Mouse (Mus musculus) MEL (cell line): ENCODE measurements around the gene A430005L14Rik.

Experiments used
- BHLHE40 ChIP-seq: IDR thresholded peaks from 2 replicates; pipeline ENCODE4 v1.6.1; 2012; ENCODE audit warnings: low read depth, mild to moderate bottlenecking, inconsistent platforms, low read length, improper control_type of control experiment, borderline replicate concordance
- CTCF ChIP-seq, 3 experiments: IDR thresholded peaks in 2 of 3; conservative IDR thresholded peaks in 1 of 3; 2 replicates each; pipeline ENCODE4 v1.5.1; 2011 to 2012; ENCODE audit warnings: low read length in 3 of 3, low read depth in 2 of 3, mild to moderate bottlenecking in 2 of 3, improper control_type of control experiment in 1 of 3, inconsistent platforms in 1 of 3, mixed read lengths in 1 of 3, moderate library complexity in 1 of 3; ENCODE audit not compliant: control insufficient read depth in 1 of 3, insufficient read depth in 1 of 3, poor library complexity in 1 of 3, severe bottlenecking in 1 of 3
- ETS1 ChIP-seq: IDR thresholded peaks from 2 replicates; pipeline ENCODE4 v1.6.1; 2012; ENCODE audit warnings: low read depth, mild to moderate bottlenecking, inconsistent platforms, low read length, improper control_type of control experiment, moderate library complexity
- GATA1 ChIP-seq: IDR thresholded peaks from 2 replicates; pipeline ENCODE4 v1.6.1; 2011; ENCODE audit warnings: low read depth, low read length, improper control_type of control experiment
- HCFC1 ChIP-seq: IDR thresholded peaks from 2 replicates; pipeline ENCODE4 v1.6.1; 2012; ENCODE audit warnings: low read depth, mild to moderate bottlenecking, inconsistent platforms, low read length, improper control_type of control experiment, moderate library complexity
- MAX ChIP-seq: IDR thresholded peaks from 2 replicates; pipeline ENCODE4 v1.6.1; 2011; ENCODE audit warnings: low read length, improper control_type of control experiment
- POLR2A ChIP-seq, 2 experiments: IDR thresholded peaks; 2 replicates each; pipeline ENCODE4 v1.6.1; 2011 to 2012; ENCODE audit warnings: low read length in 2 of 2, mild to moderate bottlenecking in 2 of 2, control low read depth in 1 of 2, improper control_type of control experiment in 1 of 2, low read depth in 1 of 2, moderate library complexity in 1 of 2; ENCODE audit not compliant: control insufficient read depth in 1 of 2, insufficient read depth in 1 of 2, poor library complexity in 1 of 2
- POLR2AphosphoS5 ChIP-seq: IDR thresholded peaks from 2 replicates; pipeline ENCODE4 v1.6.1; 2012; ENCODE audit warnings: low read depth, borderline replicate concordance, mild to moderate bottlenecking, inconsistent platforms, low read length, moderate library complexity, mixed read lengths
- RAD21 ChIP-seq: IDR thresholded peaks from 2 replicates; pipeline ENCODE4 v1.6.1; 2011; ENCODE audit warnings: mild to moderate bottlenecking, low read depth, low read length, improper control_type of control experiment
- TBP ChIP-seq: IDR thresholded peaks from 2 replicates; pipeline ENCODE4 v1.8.0; 2011; ENCODE audit warnings: low read depth, low read length, improper control_type of control experiment
- USF1 ChIP-seq: IDR thresholded peaks from 2 replicates; pipeline ENCODE4 v1.6.1; 2014; ENCODE audit warnings: low read depth, mild to moderate bottlenecking, inconsistent platforms, low read length, improper control_type of control experiment, moderate library complexity
- ZKSCAN1 ChIP-seq: IDR thresholded peaks from 2 replicates; pipeline ENCODE4 v1.6.1; 2012; ENCODE audit warnings: low read depth, mild to moderate bottlenecking, inconsistent platforms, low read length, improper control_type of control experiment, moderate library complexity
- ZMIZ1 ChIP-seq: IDR thresholded peaks from 2 replicates; pipeline ENCODE4 v1.6.1; 2012; ENCODE audit warnings: low read depth, mild to moderate bottlenecking, inconsistent platforms, low read length, improper control_type of control experiment, moderate library complexity
- ZNF384 ChIP-seq: IDR thresholded peaks from 2 replicates; pipeline ENCODE4 v1.6.1; 2012; ENCODE audit warnings: low read depth, mild to moderate bottlenecking, inconsistent platforms, low read length, improper control_type of control experiment

GRCm38 (mm10) chr4:153928772-153929299 lies 28.2 kb upstream of the A430005L14Rik start:
- no peak for TF ChIP-seq ETS1
- no peak for TF ChIP-seq POLR2A (IDR thresholded peaks at IDR 0.05; ENCODE audit: control insufficient read depth in 1 of 2, insufficient read depth in 1 of 2, low read depth in 1 of 2, low read length in 2 of 2, poor library complexity in 1 of 2)
- no peak for TF ChIP-seq POLR2AphosphoS5
- no peak for TF ChIP-seq CTCF (IDR thresholded peaks at IDR 0.05 in 2 of 3, conservative IDR thresholded peaks at IDR 0.05 in 1 of 3; ENCODE audit: control insufficient read depth in 1 of 3, insufficient read depth in 1 of 3, low read depth in 2 of 3, low read length in 3 of 3, poor library complexity in 1 of 3, severe bottlenecking in 1 of 3)
- TF ChIP-seq HCFC1 = no peak
- no peak for TF ChIP-seq GATA1
- no peak for TF ChIP-seq ZNF384
- TF ChIP-seq USF1 = no peak
- TF ChIP-seq MAX = no peak
- no peak for TF ChIP-seq TBP
- TF ChIP-seq ZKSCAN1 = no peak
- TF ChIP-seq ZMIZ1 = no peak
- no peak for TF ChIP-seq BHLHE40
- TF ChIP-seq RAD21 = no peak
